Mouse (Mus musculus): Measurements from ENCODE around the gene Hoxa9.

DNA sequence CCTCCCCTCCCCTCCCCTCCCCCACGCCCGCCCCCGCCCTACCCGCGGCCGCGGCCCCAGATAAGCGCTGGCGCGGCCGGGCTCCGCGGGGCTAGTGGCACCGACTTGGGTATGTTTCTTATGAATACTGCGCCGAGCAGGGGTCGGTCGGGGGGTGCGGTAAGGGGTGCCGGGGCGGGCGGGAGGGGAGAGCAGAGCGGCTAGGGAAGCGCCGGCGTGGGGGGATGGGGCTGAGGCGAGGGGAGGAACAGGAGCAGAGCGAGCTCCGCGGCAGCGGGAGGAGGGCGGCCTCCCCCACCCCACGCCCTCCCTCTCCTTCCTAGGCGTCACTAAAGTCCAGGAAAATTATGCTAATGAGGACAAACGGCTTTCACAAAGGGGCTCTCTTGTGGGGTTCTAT is 55.0 kb downstream of the Hoxa9 start:
- TF ChIP-seq CTCF (IDR thresholded peaks at IDR 0.05; ENCODE audit: low read depth): no peak
- TF ChIP-seq EP300 (IDR thresholded peaks at IDR 0.05; ENCODE audit: low read depth): no peak

All from heart, postnatal 0 days (tissue).